Mouse (Mus musculus) thymus, adult 18-20 months (tissue): ENCODE data around the gene Gm13769.
"Not testable (repeated sequence)": the region's sequence is repeated elsewhere in the genome, so short reads cannot be mapped to it uniquely, and the experiment has no call there.

Experiments used
- DNase-seq, 2 experiments: peaks; one replicate each; pipeline ENCODE4 v3.0.0; 2022; ENCODE audit warnings: mixed read lengths in 2 of 2

Gene Gm13769

GRCm38 (mm10) chr2:90321900-90322299, at the start of gene Gm13769:
Gene Gm13769 (plus strand): TSS chr2:90322200.
- not testable (repeated sequence) for DNase-seq

- no peak for DNase-seq
Measured at GRCm38 (mm10) chr2:90292741-90293140, 29.3 kb upstream of the Gm13769 start, which contains the start of gene Olfr1272. Gene Olfr1272 (minus strand): TSS chr2:90292841.

GRCm38 (mm10) chr2:90346694-90347093, 24.7 kb downstream of the Gm13769 start:
- DNase-seq = not testable (repeated sequence)

- DNase-seq = not testable (repeated sequence)
Measured at GRCm38 (mm10) chr2:90351047-90351446, 29.0 kb downstream of the Gm13769 start.

GRCm38 (mm10) chr2:90351540-90351939, 29.5 kb downstream of the Gm13769 start:
- not testable (repeated sequence) for DNase-seq

- DNase-seq = not testable (repeated sequence)
Measured at GRCm38 (mm10) chr2:90359229-90359628, 37.2 kb downstream of the Gm13769 start.

GRCm38 (mm10) chr2:90360199-90360598, 38.2 kb downstream of the Gm13769 start:
- DNase-seq = not testable (repeated sequence)
